Mouse (Mus musculus) megakaryocyte, embryonic 14.5 days (primary cell): ENCODE measurements around the gene Apold1. TPM values are rescaled to one million over a fixed set of nuclear protein-coding genes. Genes with fewer than 3 reads are reported as not detected.

Source experiments
- H3K27me3 ChIP-seq: replicated peaks from 2 replicates; pipeline ENCODE3; 2012; ENCODE audit warnings: inconsistent platforms
- H3K36me3 ChIP-seq: replicated peaks from 2 replicates; pipeline ENCODE3; 2012; ENCODE audit warnings: low read length, inconsistent platforms, mixed read lengths
- H3K4me1 ChIP-seq: 2 replicates; pipeline ENCODE4 v1.6.1; 2012; ENCODE audit warnings: inconsistent platforms
- H3K4me3 ChIP-seq: replicated peaks from 2 replicates; pipeline ENCODE3; 2012; ENCODE audit warnings: moderate library complexity, mild to moderate bottlenecking, inconsistent platforms
- H3K9me3 ChIP-seq: 2 replicates; pipeline ENCODE4 v1.6.1; 2012; ENCODE audit warnings: inconsistent platforms
- FLI1 ChIP-seq: IDR thresholded peaks from 2 replicates; pipeline ENCODE4 v1.6.1; 2012; ENCODE audit warnings: low read length, inconsistent platforms, mixed read lengths
- GATA1 ChIP-seq: IDR thresholded peaks from 3 replicates; pipeline ENCODE4 v1.6.1; 2012; ENCODE audit warnings: mixed read lengths, low read length, inconsistent platforms, borderline replicate concordance
- polyA plus RNA-seq: library from polyadenylated mRNA; stranded (reverse); fragments of >175 nt; gene quantifications from 2 replicates; pipeline ENCODE4 v1.2.3, GENCODE M21; 2012; ENCODE audit warnings: low replicate concordance; ENCODE audit not compliant: insufficient read depth

Gene Apold1
- polyA plus RNA-seq, 1 experiment = 1.1 TPM

DNA sequence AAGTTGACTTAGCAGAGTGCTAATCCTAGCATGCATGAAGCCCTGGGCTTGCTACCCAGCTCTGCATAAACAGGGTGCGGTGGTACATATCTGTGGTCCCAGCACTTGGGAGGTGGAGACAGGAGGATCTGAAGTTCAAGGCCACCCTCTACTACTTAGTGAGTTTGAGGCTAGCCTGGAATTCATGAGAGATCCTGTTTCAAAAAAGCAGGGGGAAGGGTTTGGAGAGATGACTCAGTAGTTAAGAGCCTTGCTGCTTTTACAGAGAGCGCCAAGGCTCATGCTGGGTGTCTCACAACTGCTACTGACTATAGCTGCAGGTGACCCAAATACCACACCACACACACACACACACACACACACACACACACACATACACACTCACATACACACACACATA lies 12.0 kb upstream of the Apold1 start:
- H3K9me3 ChIP-seq = peaks cover 5% of the 10 kb centered on the region
- TF ChIP-seq GATA1 (no peak), FLI1 (no peak)
- H3K36me3 ChIP-seq = no peaks in the 10 kb centered on the region
- no peaks in the 10 kb centered on the region for H3K27me3 ChIP-seq
- no peak overlapping the region for H3K4me3 ChIP-seq
- peaks cover 5% of the 10 kb centered on the region for H3K4me1 ChIP-seq

DNA sequence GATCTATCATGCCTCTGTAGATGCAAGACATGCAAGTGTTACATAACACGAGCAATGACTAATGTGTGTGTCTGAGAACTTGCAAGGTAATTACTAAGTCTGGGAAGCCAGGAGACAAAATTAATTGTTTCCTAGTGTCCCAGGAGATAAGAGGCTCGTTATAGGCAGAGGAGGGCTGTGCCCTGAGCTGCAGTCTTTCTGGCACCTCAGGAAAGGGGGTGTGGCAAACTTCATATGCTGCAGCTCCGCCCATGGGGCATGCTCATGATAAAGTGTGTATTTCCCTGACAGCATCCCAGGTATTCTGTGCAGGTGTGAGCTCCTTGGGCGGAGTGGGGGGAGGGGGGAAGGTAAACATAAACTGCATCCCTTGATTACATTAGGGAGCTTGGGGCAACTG lies 9.4 kb upstream of the Apold1 start:
- Histone ChIP-seq H3K9me3 (no peaks in the 10 kb centered on the region), H3K4me1 (peaks cover 11% of the 10 kb centered on the region), H3K36me3 (no peaks in the 10 kb centered on the region), H3K4me3 (no peak overlapping the region), H3K27me3 (peaks cover 11% of the 10 kb centered on the region)
- no peak for TF ChIP-seq FLI1
- no peak for TF ChIP-seq GATA1

DNA sequence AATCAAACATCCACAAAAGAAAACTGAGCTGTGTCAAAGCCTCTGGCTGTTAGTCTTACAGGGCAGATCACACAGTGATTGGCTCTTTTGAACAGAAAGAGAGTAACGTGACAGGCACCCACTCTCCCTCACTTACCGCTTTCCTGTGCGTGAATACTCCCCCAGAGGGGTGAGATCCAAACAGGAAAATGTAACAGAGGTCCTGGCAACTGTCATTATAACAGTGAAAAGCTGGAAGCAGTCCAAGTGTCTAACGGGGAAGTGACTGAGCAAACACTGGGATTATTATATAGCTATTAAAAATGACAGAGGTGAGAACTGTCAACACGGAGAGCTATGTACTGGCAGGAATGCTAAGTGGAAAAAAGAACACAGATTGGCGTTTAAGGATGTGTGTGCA lies 4.9 kb upstream of the Apold1 start:
- Histone ChIP-seq H3K4me1 (peaks cover 29% of the 10 kb centered on the region), H3K4me3 (no peak overlapping the region), H3K36me3 (no peaks in the 10 kb centered on the region), H3K9me3 (no peaks in the 10 kb centered on the region), H3K27me3 (peaks cover 13% of the 10 kb centered on the region)
- TF ChIP-seq GATA1 = no peak
- TF ChIP-seq FLI1 = no peak

DNA sequence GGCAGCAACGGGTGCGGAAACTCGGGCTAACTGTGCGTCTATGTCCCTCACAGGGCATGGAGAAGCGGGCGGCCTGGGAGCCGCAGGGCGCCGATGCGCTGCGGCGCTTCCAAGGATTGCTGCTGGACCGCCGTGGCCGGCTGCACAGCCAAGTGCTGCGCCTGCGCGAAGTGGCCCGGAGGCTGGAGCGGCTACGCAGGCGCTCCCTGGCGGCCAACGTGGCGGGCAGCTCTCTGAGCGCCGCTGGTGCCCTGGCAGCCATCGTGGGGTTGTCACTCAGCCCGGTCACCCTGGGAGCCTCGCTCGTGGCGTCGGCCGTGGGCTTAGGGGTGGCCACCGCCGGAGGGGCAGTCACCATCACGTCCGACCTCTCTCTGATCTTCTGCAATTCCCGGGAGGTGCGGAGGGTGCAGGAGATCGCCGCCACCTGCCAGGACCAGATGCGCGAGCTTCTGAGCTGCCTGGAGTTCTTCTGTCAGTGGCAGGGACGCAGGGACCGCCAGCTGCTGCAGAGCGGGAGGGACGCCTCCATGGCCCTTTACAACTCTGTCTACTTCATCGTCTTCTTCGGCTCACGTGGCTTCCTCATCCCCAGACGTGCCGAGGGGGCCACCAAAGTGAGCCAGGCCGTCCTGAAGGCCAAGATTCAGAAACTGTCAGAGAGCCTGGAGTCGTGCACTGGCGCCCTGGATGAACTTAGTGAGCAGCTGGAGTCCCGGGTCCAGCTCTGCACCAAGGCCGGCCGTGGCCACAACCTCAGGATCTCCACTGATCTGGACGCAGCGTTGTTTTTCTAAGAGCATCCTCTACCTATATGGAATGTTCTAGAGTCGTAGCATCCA lies 2.2 kb downstream of the Apold1 start:
- Histone ChIP-seq H3K27me3 (no peaks in the 10 kb centered on the region), H3K4me3 (peak overlapping the region; percentile 95), H3K9me3 (no peaks in the 10 kb centered on the region), H3K4me1 (peaks cover 57% of the 10 kb centered on the region), H3K36me3 (no peaks in the 10 kb centered on the region)
- TF ChIP-seq GATA1 = no peak
- TF ChIP-seq FLI1 = no peak

DNA sequence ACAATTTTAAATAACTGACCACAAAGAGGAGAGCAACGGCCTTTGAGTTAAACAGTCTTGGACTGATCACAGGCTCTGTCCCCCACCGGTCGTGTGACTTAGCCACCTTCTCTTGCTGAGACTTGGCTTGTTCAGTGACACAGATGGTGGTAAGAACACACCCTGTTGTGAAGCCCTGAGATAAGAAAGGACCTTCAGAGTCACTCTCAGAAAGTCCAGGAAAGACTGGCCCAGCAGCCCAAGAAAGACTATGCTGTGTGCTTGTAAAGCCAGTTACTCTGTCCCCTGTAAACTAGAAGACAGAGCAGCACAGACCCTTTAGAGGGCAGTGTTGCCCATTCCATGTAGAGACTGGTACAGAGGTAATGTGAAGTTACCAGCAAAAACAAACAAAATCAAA lies 3.2 kb downstream of the Apold1 start:
- TF ChIP-seq GATA1 (no peak), FLI1 (no peak)
- Histone ChIP-seq H3K27me3 (no peaks in the 10 kb centered on the region), H3K4me3 (peak overlapping the region; percentile 67), H3K4me1 (peaks cover 60% of the 10 kb centered on the region), H3K9me3 (no peaks in the 10 kb centered on the region), H3K36me3 (no peaks in the 10 kb centered on the region)

DNA sequence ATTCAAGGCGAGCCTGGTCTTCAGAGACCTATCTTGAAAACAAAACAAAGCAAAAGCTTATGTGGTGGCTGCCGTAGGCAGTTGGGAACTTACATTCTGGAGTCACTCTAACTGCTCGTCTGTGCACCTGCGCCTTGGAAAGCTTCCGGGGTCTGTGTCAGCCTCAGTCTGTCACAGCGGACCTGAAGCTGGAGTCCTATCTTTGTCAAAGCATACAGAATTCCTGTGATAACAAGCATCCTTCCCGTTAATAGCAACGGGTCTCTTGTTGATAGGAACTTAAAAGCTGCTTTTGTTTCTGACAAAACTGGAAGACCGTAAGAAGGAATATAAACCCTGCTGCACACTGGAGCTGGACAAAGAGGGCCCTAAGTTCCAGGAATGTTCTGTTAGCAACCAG lies 6.9 kb downstream of the Apold1 start:
- Histone ChIP-seq H3K4me1 (peaks cover 47% of the 10 kb centered on the region), H3K4me3 (no peak overlapping the region), H3K9me3 (no peaks in the 10 kb centered on the region), H3K36me3 (no peaks in the 10 kb centered on the region), H3K27me3 (no peaks in the 10 kb centered on the region)
- TF ChIP-seq GATA1 (no peak), FLI1 (no peak)

DNA sequence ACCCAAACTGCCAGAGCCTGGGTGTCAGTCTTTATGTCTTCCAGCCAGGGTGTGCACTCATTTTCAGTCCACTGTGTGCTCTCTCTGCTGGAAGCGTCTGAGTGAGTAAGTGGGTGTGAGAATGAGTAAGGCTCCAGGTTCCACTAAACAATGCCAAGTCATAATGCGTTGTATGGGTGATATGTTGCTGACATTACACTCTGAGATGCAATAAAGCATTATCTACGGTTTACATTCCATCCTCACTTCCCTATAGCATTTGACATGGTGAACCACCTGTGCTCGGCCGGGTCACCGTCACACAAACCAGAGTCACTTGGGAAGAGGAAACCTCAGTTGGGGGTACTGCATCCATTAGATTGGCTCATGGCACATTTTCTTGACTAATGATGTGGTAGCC lies 9.2 kb downstream of the Apold1 start:
- no peak for TF ChIP-seq FLI1
- TF ChIP-seq GATA1 = no peak
- H3K4me1 ChIP-seq = peaks cover 49% of the 10 kb centered on the region
- H3K36me3 ChIP-seq = no peaks in the 10 kb centered on the region
- H3K4me3 ChIP-seq = no peak overlapping the region
- H3K27me3 ChIP-seq = no peaks in the 10 kb centered on the region
- no peaks in the 10 kb centered on the region for H3K9me3 ChIP-seq

DNA sequence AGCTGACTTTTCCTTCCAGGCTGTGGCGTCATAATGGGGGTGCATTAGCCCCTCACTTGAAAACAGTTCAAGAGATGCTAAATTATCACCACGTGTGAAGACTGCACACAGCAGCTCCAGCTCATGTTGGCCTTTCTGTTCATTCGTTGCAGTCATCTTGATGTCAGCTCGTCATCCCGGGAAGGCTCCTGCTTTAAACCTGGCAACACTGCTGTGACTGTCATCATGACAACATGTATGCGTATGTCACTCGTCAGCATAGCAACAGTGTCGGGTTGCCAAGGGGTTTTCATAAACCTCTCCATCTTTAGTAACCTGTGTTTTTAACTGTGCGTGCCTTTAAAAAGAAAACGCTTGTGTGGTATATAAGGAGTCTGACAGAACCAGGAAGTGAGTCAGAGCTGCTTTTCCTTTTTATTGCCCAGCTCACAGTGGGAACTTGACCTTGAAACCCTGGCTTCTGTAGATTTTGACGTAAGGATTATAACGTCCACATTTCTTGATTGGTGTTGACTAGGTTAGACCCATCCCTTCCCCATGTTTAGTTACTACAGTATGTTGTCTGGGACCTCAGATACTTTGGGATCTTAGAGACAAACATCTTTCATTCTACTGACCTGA lies 12.6 kb downstream of the Apold1 start:
- Histone ChIP-seq H3K4me1 (peaks cover 37% of the 10 kb centered on the region), H3K4me3 (peak overlapping the region; percentile 15), H3K27me3 (no peaks in the 10 kb centered on the region), H3K36me3 (no peaks in the 10 kb centered on the region), H3K9me3 (no peaks in the 10 kb centered on the region)
- TF ChIP-seq FLI1 (no peak), GATA1 (no peak)

DNA sequence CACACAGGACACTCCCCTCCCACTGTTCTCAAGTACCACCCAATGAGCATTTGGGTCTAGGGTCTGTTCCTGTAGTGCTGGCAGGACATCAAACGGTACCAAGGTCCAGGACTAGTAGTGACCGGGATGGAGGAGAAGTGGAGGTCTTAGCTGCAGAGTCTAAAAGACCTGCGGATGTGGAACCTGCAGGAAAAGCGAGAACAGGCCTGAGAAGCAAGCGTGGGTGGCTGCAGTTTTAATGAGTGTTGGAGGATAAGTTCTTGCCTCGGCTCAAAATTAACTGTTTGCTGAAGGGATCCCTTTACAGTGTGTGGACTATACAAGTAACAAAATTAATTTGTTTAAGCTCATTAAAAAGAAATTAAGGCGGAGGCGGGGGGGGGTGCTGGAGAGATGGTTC lies 13.5 kb downstream of the Apold1 start:
- Histone ChIP-seq H3K36me3 (no peaks in the 10 kb centered on the region), H3K4me3 (no peak overlapping the region)
- TF ChIP-seq GATA1 = no peak
- no peak for TF ChIP-seq FLI1

DNA sequence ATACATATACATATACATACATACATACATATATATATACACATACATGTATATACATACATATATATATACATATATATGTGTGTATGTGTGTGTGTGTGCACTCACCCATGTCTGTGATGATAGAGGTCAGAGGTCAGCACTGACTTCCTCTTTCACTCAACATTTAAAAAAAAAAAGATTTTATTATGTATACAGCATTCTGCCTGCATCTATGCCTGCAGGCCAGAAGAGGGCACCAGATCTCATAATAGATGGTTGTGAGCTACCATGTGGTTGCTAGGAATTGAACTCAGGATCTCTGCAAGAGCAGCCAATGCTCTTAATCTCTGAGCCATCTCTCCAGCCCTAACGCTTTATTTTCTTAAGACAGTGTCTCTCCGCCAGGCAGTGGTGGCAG lies 15.4 kb downstream of the Apold1 start:
- Histone ChIP-seq H3K4me1 (peaks cover 38% of the 10 kb centered on the region), H3K36me3 (no peaks in the 10 kb centered on the region), H3K9me3 (no peaks in the 10 kb centered on the region), H3K27me3 (no peaks in the 10 kb centered on the region), H3K4me3 (no peak overlapping the region)
- no peak for TF ChIP-seq GATA1

More for the DNA sequence above, 13.5 kb downstream of the Apold1 start:
- H3K4me1 ChIP-seq = peaks cover 41% of the 10 kb centered on the region
- H3K9me3 ChIP-seq = no peaks in the 10 kb centered on the region
- no peaks in the 10 kb centered on the region for H3K27me3 ChIP-seq
